Mouse (Mus musculus) A20 (cell line): ENCODE results near the gene Rab37.

Experiments
- DNase-seq: peaks from one replicate; pipeline ENCODE4 v3.0.0-alpha.2; 2011; ENCODE audit warnings: low read depth, low spot score

Rab37 gene

GRCm38 (mm10) chr11:115091362-115091901 is at the start of gene Rab37:
Rab37 (plus strand) TSS chr11:115091431.
- DNase-seq, result no peak

- DNase-seq, result peak; percentile 46
Measured at GRCm38 (mm10) chr11:115048259-115048658, 43.0 kb upstream of the Rab37 start, which contains the start of gene Cd300ld3. Cd300ld3 (minus strand) TSS chr11:115048409.

GRCm38 (mm10) chr11:115049282-115049895 is 41.8 kb upstream of the Rab37 start:
- peak; percentile 62 for DNase-seq

GRCm38 (mm10) chr11:115052206-115052605 is 39.0 kb upstream of the Rab37 start:
- DNase-seq, result peak; percentile 77

GRCm38 (mm10) chr11:115052991-115053390 is 38.2 kb upstream of the Rab37 start:
- no peak for DNase-seq

GRCm38 (mm10) chr11:115054537-115054936 is 36.7 kb upstream of the Rab37 start:
- no peak for DNase-seq

- DNase-seq, result no peak
Measured at GRCm38 (mm10) chr11:115058701-115059100, 32.5 kb upstream of the Rab37 start.

- no peak for DNase-seq
Measured at GRCm38 (mm10) chr11:115059797-115060196, 31.4 kb upstream of the Rab37 start.

GRCm38 (mm10) chr11:115062077-115062476 is 29.2 kb upstream of the Rab37 start, which contains the start of gene Cd300e:
Cd300e (minus strand) TSS chr11:115062177.
- no peak for DNase-seq

GRCm38 (mm10) chr11:115066768-115067167 is 24.5 kb upstream of the Rab37 start:
- DNase-seq, result peak; percentile 34

- no peak for DNase-seq
Measured at GRCm38 (mm10) chr11:115071015-115071551, 20.1 kb upstream of the Rab37 start.

- DNase-seq, result no peak
Measured at GRCm38 (mm10) chr11:115071631-115072294, 19.5 kb upstream of the Rab37 start.

GRCm38 (mm10) chr11:115073002-115073401 is 18.2 kb upstream of the Rab37 start:
- DNase-seq, result no peak

GRCm38 (mm10) chr11:115075407-115075806 is 15.8 kb upstream of the Rab37 start:
- no peak for DNase-seq

GRCm38 (mm10) chr11:115075859-115076258 is 15.4 kb upstream of the Rab37 start:
- DNase-seq, result no peak

GRCm38 (mm10) chr11:115077436-115077835 is 13.8 kb upstream of the Rab37 start:
- DNase-seq, result no peak

- DNase-seq, result no peak
Measured at GRCm38 (mm10) chr11:115078680-115079079, 12.6 kb upstream of the Rab37 start.

- peak; percentile 77 for DNase-seq
Measured at GRCm38 (mm10) chr11:115080886-115081285, 10.3 kb upstream of the Rab37 start.

GRCm38 (mm10) chr11:115081373-115081772 is 9.9 kb upstream of the Rab37 start:
- DNase-seq, result no peak

GRCm38 (mm10) chr11:115082196-115082595 is 9.0 kb upstream of the Rab37 start:
- no peak for DNase-seq

GRCm38 (mm10) chr11:115083376-115084139 is 7.7 kb upstream of the Rab37 start:
- peak; percentile 73 for DNase-seq

GRCm38 (mm10) chr11:115084595-115084994 is 6.6 kb upstream of the Rab37 start:
- DNase-seq, result no peak
